Mouse (Mus musculus) E14TG2a.4 (cell line): Measurements from ENCODE around the gene Spred2.

ENCODE experiments used
- H3K27me3 ChIP-seq: 2 replicates; pipeline ENCODE4 v1.6.1; 2014; ENCODE audit warnings: low read length, control low read depth; ENCODE audit not compliant: insufficient read depth
- H3K36me3 ChIP-seq: 2 replicates; pipeline ENCODE4 v1.6.1; 2014; ENCODE audit warnings: low read length, control low read depth; ENCODE audit not compliant: insufficient read depth
- H3K4me1 ChIP-seq: replicated peaks from 2 replicates; pipeline ENCODE4 v1.6.1; 2014; ENCODE audit warnings: low read depth, low read length, control low read depth
- H3K4me3 ChIP-seq: replicated peaks from 2 replicates; pipeline ENCODE4 v1.5.1; 2014; ENCODE audit warnings: mild to moderate bottlenecking, low read length
- H3K9me3 ChIP-seq: 2 replicates; pipeline ENCODE4 v1.6.1; 2014; ENCODE audit warnings: low read length, control low read depth
- CTCF ChIP-seq: conservative IDR thresholded peaks from 2 replicates; pipeline ENCODE4 v1.5.1; 2014; ENCODE audit warnings: low read length
- NANOG ChIP-seq: IDR thresholded peaks from 2 replicates; pipeline ENCODE4 v1.6.1; 2014; ENCODE audit warnings: borderline replicate concordance, low read length, mixed read lengths
- POU5F1 ChIP-seq: IDR thresholded peaks from 2 replicates; pipeline ENCODE4 v1.6.1; 2014; ENCODE audit warnings: low read length, borderline replicate concordance

Spred2 gene

GRCm38 (mm10) chr11:20034337-20034947 lies 110.3 kb downstream of the Spred2 start:
- Histone ChIP-seq H3K27me3 (no peaks in the 10 kb centered on the region), H3K9me3 (no peaks in the 10 kb centered on the region), H3K36me3 (no peaks in the 10 kb centered on the region), H3K4me3 (0 out of 2 replicates have a peak overlapping the region, but pooled peaks have one; percentile 64), H3K4me1 (peaks cover 53% of the 10 kb centered on the region)
- no peak for TF ChIP-seq POU5F1
- TF ChIP-seq CTCF, result no peak
- TF ChIP-seq NANOG, result no peak

GRCm38 (mm10) chr11:20035343-20035928 lies 111.3 kb downstream of the Spred2 start:
- TF ChIP-seq NANOG (no peak), CTCF (no peak), POU5F1 (no peak)
- Histone ChIP-seq H3K36me3 (no peaks in the 10 kb centered on the region), H3K4me3 (peak overlapping the region; percentile 64), H3K27me3 (no peaks in the 10 kb centered on the region), H3K9me3 (no peaks in the 10 kb centered on the region), H3K4me1 (peaks cover 61% of the 10 kb centered on the region)

- Histone ChIP-seq H3K36me3 (no peaks in the 10 kb centered on the region), H3K27me3 (no peaks in the 10 kb centered on the region)
- TF ChIP-seq NANOG (no peak), CTCF (no peak), POU5F1 (no peak)
Measured at GRCm38 (mm10) chr11:20035972-20036371, 111.8 kb downstream of the Spred2 start.

DNA sequence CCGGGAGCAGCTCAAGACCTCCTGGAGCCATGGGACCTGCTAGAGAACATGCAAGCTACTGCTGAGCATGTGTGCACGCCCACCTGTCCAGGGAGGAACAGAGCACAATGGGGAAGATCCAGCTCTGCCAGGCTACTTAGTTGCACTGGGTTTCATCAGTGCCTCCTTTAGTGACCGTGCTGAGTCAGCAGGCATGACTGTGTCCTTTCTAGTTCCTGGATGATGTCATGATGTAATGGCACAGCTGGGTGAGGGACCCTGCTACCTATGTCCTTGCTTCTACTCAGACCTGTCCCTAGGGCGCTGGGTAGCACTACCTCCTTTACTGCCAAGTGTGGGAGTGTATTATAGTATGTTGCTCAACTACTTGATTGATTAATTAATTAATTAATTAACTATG lies 113.6 kb downstream of the Spred2 start:
- peaks cover 82% of the 10 kb centered on the region for H3K4me1 ChIP-seq
- H3K9me3 ChIP-seq, result no peaks in the 10 kb centered on the region
- TF ChIP-seq POU5F1, result no peak
- no peak for TF ChIP-seq NANOG
- no peak for TF ChIP-seq CTCF
- 0 out of 2 replicates have a peak overlapping the region, but pooled peaks have one; percentile 3 for H3K4me3 ChIP-seq
- no peaks in the 10 kb centered on the region for H3K36me3 ChIP-seq
- H3K27me3 ChIP-seq, result no peaks in the 10 kb centered on the region

More at GRCm38 (mm10) chr11:20035972-20036371, 111.8 kb downstream of the Spred2 start:
- Histone ChIP-seq H3K9me3 (no peaks in the 10 kb centered on the region), H3K4me1 (peaks cover 64% of the 10 kb centered on the region), H3K4me3 (peak overlapping the region; percentile 64)

DNA sequence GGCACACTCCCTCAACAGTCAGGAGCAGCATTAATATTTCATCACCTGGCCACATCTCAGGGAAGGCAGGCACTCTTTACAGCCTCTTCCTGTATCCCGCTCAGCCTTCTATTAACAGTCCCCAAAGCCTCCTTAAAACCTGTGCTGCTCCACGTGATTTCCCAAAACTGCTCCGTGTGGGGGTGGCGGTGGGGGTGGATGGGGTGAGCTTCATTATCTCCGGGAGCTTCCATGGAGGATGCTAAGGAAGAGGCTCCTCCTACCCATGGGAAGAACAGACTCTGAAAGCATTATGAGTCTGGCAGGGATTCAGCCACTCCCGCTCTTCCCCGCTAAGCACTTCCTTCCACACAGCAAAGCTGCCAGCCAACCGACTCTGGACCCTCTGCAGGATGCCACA lies 114.5 kb downstream of the Spred2 start:
- Histone ChIP-seq H3K27me3 (no peaks in the 10 kb centered on the region), H3K4me1 (peaks cover 92% of the 10 kb centered on the region), H3K4me3 (peak overlapping the region; percentile 61), H3K9me3 (no peaks in the 10 kb centered on the region), H3K36me3 (no peaks in the 10 kb centered on the region)
- TF ChIP-seq CTCF (no peak), NANOG (no peak), POU5F1 (no peak)

DNA sequence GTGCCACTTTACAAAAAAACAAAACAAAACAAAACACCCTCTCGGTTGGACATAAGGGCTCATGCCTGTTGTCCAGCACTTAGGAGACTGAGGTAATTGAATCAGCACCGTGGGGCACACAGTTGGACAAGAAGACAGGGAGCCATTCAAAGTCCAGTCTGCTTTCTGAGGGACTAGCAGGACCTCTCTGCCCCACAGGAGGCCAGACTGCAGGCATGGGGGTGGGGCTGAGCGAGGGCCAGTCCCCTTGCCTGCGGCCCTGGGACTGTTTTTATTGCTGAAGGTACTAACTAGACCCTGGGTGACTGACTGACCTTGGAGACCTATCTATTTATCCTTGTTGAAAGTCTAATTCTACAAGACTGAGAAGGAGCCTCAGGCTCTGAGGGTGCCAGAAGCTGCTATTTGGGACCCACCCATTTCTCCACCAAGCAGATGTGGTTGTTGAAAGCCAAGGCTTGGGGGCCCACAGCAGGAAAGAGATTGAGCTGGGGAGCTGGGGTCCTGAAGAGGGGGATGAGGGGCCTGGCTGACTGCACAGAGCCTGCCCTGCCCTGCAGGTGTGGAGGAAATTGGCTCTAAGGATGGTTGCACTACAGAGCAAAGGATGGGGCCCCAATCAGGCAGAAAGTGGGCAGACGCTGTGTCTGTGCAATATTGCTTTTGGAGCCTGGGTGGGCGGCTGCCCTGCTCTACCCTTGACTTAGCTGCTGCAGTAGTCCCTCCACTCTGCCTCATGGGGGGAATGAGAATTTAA lies 117.2 kb downstream of the Spred2 start:
- Histone ChIP-seq H3K27me3 (no peaks in the 10 kb centered on the region), H3K9me3 (no peaks in the 10 kb centered on the region), H3K4me1 (peaks cover 69% of the 10 kb centered on the region), H3K4me3 (peak overlapping the region; percentile 5), H3K36me3 (no peaks in the 10 kb centered on the region)
- no peak for TF ChIP-seq POU5F1
- no peak for TF ChIP-seq NANOG
- no peak for TF ChIP-seq CTCF

- Histone ChIP-seq H3K27me3 (no peaks in the 10 kb centered on the region), H3K4me3 (peak overlapping the region; percentile 5), H3K36me3 (no peaks in the 10 kb centered on the region), H3K9me3 (no peaks in the 10 kb centered on the region), H3K4me1 (peaks cover 65% of the 10 kb centered on the region)
- TF ChIP-seq NANOG, result no peak
- no peak for TF ChIP-seq CTCF
- TF ChIP-seq POU5F1, result no peak
Measured at GRCm38 (mm10) chr11:20042106-20042505, 117.9 kb downstream of the Spred2 start.

DNA sequence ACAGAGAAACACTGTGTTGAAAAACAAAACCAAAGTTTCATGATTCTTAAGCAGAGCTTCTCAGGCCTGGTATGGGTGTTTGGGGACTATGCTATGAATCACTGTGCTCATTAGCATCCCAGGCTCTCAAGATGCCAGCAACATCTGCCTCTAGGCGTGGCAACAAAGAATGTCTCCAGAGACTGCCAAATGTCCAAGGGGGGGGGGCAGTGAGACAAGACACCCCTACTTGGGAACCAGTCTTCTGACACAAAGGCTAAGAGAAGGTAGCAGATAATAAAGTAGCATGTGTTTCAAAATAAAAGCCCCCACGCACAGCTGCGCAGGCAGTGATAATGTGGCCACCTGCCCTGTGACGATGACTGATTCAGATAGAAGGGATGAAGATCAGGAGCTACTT lies 119.1 kb downstream of the Spred2 start:
- Histone ChIP-seq H3K4me3 (0 out of 2 replicates have a peak overlapping the region, but pooled peaks have one; percentile 5), H3K36me3 (no peaks in the 10 kb centered on the region), H3K4me1 (peaks cover 57% of the 10 kb centered on the region), H3K9me3 (no peaks in the 10 kb centered on the region), H3K27me3 (no peaks in the 10 kb centered on the region)
- TF ChIP-seq CTCF (no peak), NANOG (no peak), POU5F1 (no peak)
